Mouse (Mus musculus) bone marrow macrophage, adult 2 months (primary cell): ENCODE results near the gene Slc25a45. TPM values are rescaled to one million over a fixed set of nuclear protein-coding genes. Genes with fewer than 3 reads are reported as not detected.

Experiments
- H3K27ac ChIP-seq: 2 replicates; pipeline ENCODE4 v1.5.1; 2012; ENCODE audit warnings: low read depth, low read length; ENCODE audit not compliant: insufficient read depth
- H3K4me1 ChIP-seq: 2 replicates; pipeline ENCODE4 v1.6.1; 2012; ENCODE audit warnings: low read length; ENCODE audit not compliant: control insufficient read depth, insufficient read depth
- H3K4me3 ChIP-seq: 2 replicates; pipeline ENCODE4 v1.5.1; 2012; ENCODE audit warnings: mild to moderate bottlenecking, low read length, moderate library complexity; ENCODE audit not compliant: insufficient read depth
- CTCF ChIP-seq: IDR thresholded peaks from 2 replicates; pipeline ENCODE4 v1.5.1; 2012; ENCODE audit warnings: low read depth, mild to moderate bottlenecking, low read length, moderate library complexity
- POLR2A ChIP-seq: IDR thresholded peaks from 2 replicates; pipeline ENCODE4 v1.6.1; 2012; ENCODE audit warnings: mild to moderate bottlenecking, low read depth, low read length, borderline replicate concordance
- polyA plus RNA-seq: library from polyadenylated mRNA; stranded (reverse); fragments of >200 nt; gene quantifications from 2 replicates; pipeline ENCODE4 v1.2.4, GENCODE M21; 2012; ENCODE audit not compliant: missing spikeins, insufficient read depth, insufficient read length

The Slc25a45 gene
- polyA plus RNA-seq, 1 experiment, result 78.0 TPM

DNA sequence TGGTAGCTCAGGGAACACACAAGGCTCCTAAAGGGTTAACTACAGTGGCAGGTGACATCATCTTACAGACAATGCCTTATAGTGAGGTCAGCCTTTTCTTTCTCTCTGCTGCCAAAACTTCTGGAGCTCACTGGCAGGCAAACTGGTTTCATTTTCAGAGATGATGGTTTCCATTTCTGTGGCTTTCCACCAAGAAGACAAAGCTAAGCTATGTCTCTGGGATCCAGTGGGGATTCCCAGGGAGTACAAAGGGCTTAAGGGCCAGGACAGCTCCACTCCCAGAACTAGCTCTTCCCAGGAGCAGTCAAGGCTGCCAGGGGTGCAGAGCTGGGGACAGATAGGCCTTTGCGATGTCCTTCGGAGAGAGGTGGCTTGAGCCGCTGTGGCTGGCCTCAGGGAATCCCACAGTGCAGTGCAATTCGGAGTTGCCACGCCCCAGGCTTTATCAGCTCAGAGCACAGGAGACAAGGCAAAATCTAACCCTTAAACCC is 26.1 kb upstream of the Slc25a45 start:
- Histone ChIP-seq H3K4me1 (peaks cover 32% of the 10 kb centered on the region), H3K4me3 (no peak overlapping the region), H3K27ac (peak overlapping the region; percentile 31)
- TF ChIP-seq POLR2A, result no peak
- TF ChIP-seq CTCF, result no peak

DNA sequence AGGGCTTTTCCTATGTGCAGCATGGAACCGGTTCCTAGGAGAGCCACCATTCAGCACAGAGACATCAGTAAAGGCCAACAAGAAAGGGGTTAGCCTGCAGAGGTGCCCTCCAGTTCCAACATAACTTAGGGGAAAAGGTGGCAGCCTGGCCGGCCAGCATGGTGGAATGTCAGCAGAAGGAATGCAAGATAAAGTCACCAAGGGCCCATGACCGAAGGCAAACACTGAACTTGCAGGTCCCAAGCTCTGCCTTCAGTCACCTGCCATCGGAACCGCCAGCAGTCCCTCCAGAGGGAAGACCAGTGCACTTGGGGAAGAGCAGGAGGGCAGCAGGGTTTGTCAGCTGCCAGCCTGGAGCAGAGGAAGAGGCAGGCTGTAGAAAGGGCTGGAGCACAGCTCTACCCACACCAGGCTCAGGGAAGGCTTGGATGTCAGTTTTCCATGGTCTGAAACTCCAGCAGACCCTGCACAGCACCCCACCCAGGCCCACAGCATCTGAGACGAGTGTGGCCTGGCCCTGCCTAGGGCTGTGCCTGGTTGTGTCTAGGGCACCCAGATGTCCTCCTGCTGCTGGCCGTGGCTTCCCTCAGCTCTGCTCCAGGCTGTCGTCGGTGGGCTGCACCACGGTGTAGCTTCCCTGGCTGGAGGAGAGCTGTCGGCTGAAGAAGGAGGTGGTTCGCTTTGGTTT is 25.4 kb upstream of the Slc25a45 start:
- Histone ChIP-seq H3K4me1 (peaks cover 29% of the 10 kb centered on the region), H3K27ac (peak overlapping the region; percentile 31), H3K4me3 (no peak overlapping the region)
- TF ChIP-seq POLR2A, result no peak
- no peak for TF ChIP-seq CTCF

GRCm38 (mm10) chr19:5856604-5857003 is 21.0 kb upstream of the Slc25a45 start:
- TF ChIP-seq CTCF (no peak), POLR2A (no peak)
- no peak overlapping the region for H3K4me3 ChIP-seq

DNA sequence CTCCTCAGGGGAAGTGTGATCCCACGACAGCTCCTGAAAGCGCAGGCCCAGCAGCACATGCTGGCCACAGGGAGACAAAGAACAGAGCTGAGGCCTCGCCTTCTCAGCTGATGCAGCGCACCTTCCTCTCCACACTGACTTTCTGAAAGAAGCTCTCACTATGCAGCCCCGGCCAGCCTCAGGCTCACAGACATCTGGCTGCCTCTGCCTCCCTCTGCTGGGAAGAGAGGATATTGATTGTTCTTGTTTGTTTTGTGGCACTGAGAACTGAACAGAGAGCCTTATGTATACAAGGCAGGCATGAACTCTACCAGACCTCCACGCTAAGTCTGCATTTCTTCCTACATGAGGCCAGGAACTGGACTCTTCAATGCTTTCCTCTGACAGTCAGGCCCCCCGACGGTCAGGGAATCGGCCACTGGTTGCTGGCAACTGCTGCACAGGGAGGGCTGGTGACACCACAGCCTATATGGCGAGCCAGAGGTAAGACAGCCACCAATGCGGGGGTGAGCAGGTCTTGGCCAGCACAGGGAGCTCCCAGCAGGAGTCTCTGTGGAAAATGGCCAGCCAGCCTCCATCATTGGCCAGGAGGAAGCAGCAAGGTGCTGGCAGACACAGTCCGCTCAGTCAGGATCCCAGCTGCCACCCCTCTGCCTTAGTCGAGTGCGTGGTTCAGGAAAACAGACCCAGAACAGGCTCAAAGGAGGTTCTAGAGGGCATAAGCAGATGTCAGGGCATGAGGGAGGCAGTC is 15.1 kb upstream of the Slc25a45 start:
- H3K27ac ChIP-seq, result no peak overlapping the region
- no peak overlapping the region for H3K4me3 ChIP-seq
- no peak for TF ChIP-seq POLR2A
- TF ChIP-seq CTCF, result no peak
- no peaks in the 10 kb centered on the region for H3K4me1 ChIP-seq

More at GRCm38 (mm10) chr19:5856604-5857003, 21.0 kb upstream of the Slc25a45 start:
- Histone ChIP-seq H3K27ac (no peak overlapping the region), H3K4me1 (peaks cover 10% of the 10 kb centered on the region)

DNA sequence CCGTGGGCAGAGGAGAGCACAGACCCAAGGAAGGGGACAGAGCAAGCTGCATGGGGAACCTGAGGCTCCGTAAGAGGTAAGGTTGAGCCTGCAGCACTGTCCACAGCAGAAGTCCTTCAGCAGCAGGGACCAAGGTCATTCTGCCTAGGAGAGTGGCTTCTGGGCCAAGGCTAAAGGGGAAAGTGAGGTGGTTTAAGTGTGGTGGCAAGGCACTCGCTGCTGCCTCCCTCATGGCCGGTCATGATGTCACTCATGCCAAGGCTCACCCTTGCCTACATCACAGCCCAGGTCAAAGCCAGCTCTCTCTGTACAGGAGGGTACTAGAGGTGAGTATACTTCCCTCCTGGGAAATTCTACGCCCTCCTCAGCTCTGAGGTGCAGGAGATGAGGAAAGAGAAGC is 13.8 kb upstream of the Slc25a45 start:
- no peak overlapping the region for H3K27ac ChIP-seq
- no peak overlapping the region for H3K4me3 ChIP-seq
- TF ChIP-seq CTCF, result no peak
- no peak for TF ChIP-seq POLR2A

GRCm38 (mm10) chr19:5864710-5865398 is 12.8 kb upstream of the Slc25a45 start:
- no peaks in the 10 kb centered on the region for H3K4me1 ChIP-seq
- TF ChIP-seq CTCF (no peak), POLR2A (no peak)
- no peak overlapping the region for H3K4me3 ChIP-seq
- no peak overlapping the region for H3K27ac ChIP-seq

More for the DNA sequence above, 13.8 kb upstream of the Slc25a45 start:
- H3K4me1 ChIP-seq, result no peaks in the 10 kb centered on the region

- H3K4me3 ChIP-seq, result no peak overlapping the region
- TF ChIP-seq POLR2A (no peak), CTCF (no peak)
- H3K4me1 ChIP-seq, result peaks cover 8% of the 10 kb centered on the region
- H3K27ac ChIP-seq, result no peak overlapping the region
Measured at GRCm38 (mm10) chr19:5868096-5868495, 9.5 kb upstream of the Slc25a45 start.

- no peak overlapping the region for H3K27ac ChIP-seq
- H3K4me3 ChIP-seq, result no peak overlapping the region
- H3K4me1 ChIP-seq, result peaks cover 23% of the 10 kb centered on the region
- TF ChIP-seq CTCF (no peak), POLR2A (no peak)
Measured at GRCm38 (mm10) chr19:5871273-5871672, 6.3 kb upstream of the Slc25a45 start.

GRCm38 (mm10) chr19:5871683-5872082 is 5.9 kb upstream of the Slc25a45 start:
- no peak for TF ChIP-seq CTCF
- TF ChIP-seq POLR2A, result no peak
- Histone ChIP-seq H3K4me3 (no peak overlapping the region), H3K4me1 (peaks cover 24% of the 10 kb centered on the region), H3K27ac (no peak overlapping the region)

- no peak overlapping the region for H3K4me3 ChIP-seq
- H3K4me1 ChIP-seq, result peaks cover 31% of the 10 kb centered on the region
- no peak overlapping the region for H3K27ac ChIP-seq
- TF ChIP-seq POLR2A (no peak), CTCF (no peak)
Measured at GRCm38 (mm10) chr19:5872528-5872927, 5.1 kb upstream of the Slc25a45 start.
